Mouse (Mus musculus) heart, embryonic 14.5 days (tissue): ENCODE measurements around the gene Kbtbd7. TPM values are rescaled to one million over a fixed set of nuclear protein-coding genes. Genes with fewer than 3 reads are reported as not detected.
"Not testable (repeated sequence)": the region's sequence is repeated elsewhere in the genome, so short reads cannot be mapped to it uniquely, and the experiment has no call there.

ENCODE experiments used
- ATAC-seq: fragments of 200-750 bp; cut with Nextera tagmentation; 2 replicates; pipeline ENCODE4 v1.8.0; 2017; ENCODE audit warnings: low read depth, moderate TSS enrichment; ENCODE audit not compliant: insufficient number of reproducible peaks, insufficient read depth, low FRiP score
- H3K27ac ChIP-seq, 2 experiments: fragments of 200-500 bp in 1 of 2; fragments of 300-500 bp in 1 of 2; sonication (generic) in 1 of 2; replicated peaks in 1 of 2; 2 replicates each; pipeline ENCODE4 v1.5.1; 2012 to 2014; ENCODE audit warnings: low read depth in 2 of 2, low read length in 2 of 2, control low read depth in 1 of 2, mild to moderate bottlenecking in 1 of 2, mixed read lengths in 1 of 2; ENCODE audit not compliant: control insufficient read depth in 1 of 2, insufficient read depth in 1 of 2
- H3K27me3 ChIP-seq: fragments of 300-500 bp; sonication (generic); 2 replicates; pipeline ENCODE4 v1.6.1; 2014; ENCODE audit warnings: mild to moderate bottlenecking, low read length, control low read depth; ENCODE audit not compliant: control insufficient read depth, insufficient read depth
- H3K36me3 ChIP-seq: fragments of 300-500 bp; sonication (generic); 2 replicates; pipeline ENCODE4 v1.6.1; 2014; ENCODE audit warnings: mild to moderate bottlenecking, control low read depth, low read length, mixed read lengths; ENCODE audit not compliant: control insufficient read depth, insufficient read depth
- H3K4me1 ChIP-seq, 2 experiments: fragments of 200-500 bp in 1 of 2; fragments of 300-500 bp in 1 of 2; sonication (generic) in 1 of 2; 2 replicates each; pipeline ENCODE4 v1.6.1; 2012 to 2014; ENCODE audit warnings: low read length in 2 of 2, control low read depth in 1 of 2, mixed read lengths in 1 of 2; ENCODE audit not compliant: control insufficient read depth in 2 of 2, insufficient read depth in 2 of 2
- H3K4me2 ChIP-seq: fragments of 300-500 bp; sonication (generic); 2 replicates; pipeline ENCODE4 v1.6.1; 2014; ENCODE audit warnings: mild to moderate bottlenecking, low read length
- H3K4me3 ChIP-seq, 2 experiments: fragments of 200-500 bp in 1 of 2; fragments of 300-500 bp in 1 of 2; sonication (generic) in 1 of 2; 2 replicates each; pipeline ENCODE4 v1.5.1; 2012 to 2014; ENCODE audit warnings: low read length in 2 of 2, mild to moderate bottlenecking in 2 of 2, control low read depth in 1 of 2, low read depth in 1 of 2, moderate library complexity in 1 of 2; ENCODE audit not compliant: control insufficient read depth in 1 of 2, insufficient read depth in 1 of 2
- H3K9ac ChIP-seq: fragments of 300-500 bp; sonication (generic); 2 replicates; pipeline ENCODE4 v1.6.1; 2014; ENCODE audit warnings: mild to moderate bottlenecking, low read length
- H3K9me3 ChIP-seq: fragments of 300-500 bp; sonication (generic); 2 replicates; pipeline ENCODE4 v1.6.1; 2016; ENCODE audit warnings: low read length, control low read depth; ENCODE audit not compliant: control insufficient read depth
- WGBS: fragments of 180-500 bp; shearing (Covaris S2); extraction: QIAGEN DNeasy Blood & Tissue Kit; methylation state at CpG from one replicate; pipeline ENCODE4 v1.1.7; 2014; 5-methylcytosine and 5-hydroxymethylcytosine counted together
- polyA plus RNA-seq: library from polyadenylated mRNA; unstranded; fragments of >200 nt; fragmentation: Nextera tagmentation; extraction: Ambion mirVana; gene quantifications from 2 replicates; pipeline ENCODE4 v1.2.1, GENCODE M21; 2014

Gene Kbtbd7
- polyA plus RNA-seq, 1 experiment from 2014 or later = 10.8 TPM

DNA sequence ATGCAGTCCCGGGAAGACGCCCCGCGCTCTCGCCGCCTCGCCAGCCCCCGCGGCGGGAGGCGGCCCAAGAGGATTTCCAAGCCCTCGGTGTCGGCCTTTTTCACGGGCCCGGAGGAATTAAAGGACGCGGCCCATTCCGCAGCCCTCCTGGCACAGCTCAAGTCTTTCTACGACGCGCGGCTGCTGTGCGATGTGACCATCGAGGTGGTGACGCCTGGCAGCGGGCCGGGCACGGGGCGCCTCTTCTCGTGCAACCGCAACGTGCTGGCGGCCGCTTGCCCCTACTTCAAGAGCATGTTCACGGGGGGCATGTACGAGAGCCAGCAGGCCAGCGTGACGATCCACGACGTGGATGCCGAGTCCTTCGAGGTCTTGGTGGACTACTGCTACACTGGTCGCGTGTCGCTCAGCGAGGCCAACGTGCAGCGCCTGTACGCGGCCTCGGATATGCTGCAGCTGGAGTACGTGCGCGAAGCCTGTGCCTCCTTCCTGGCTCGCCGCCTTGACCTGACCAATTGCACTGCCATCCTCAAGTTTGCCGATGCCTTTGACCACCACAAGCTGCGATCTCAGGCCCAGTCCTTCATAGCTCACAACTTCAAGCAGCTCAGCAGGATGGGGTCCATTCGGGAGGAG is 537 bp downstream of the Kbtbd7 start:
- WGBS = 35% methylated on average over 6 of the region's 59 CpGs

DNA sequence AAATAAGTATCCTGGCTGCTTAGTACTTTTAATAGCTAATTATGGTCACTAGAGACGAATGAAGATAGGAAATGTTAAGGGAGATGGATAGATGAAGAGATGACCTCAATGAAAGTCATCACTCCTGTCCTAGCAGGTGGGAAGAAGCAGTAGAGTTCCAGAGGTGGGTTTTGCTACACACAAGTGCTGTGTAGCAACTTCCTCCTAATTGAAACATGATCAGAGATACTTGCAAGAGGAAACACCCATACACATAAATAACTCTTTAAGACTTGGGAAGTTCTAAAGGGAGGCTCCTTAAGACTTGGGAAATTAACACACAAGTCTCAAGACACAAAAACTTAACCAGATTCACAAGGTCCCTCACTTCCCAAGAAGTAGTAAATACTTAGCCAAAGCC is 7.8 kb downstream of the Kbtbd7 start:
- Histone ChIP-seq H3K36me3 (no peaks in the 10 kb centered on the region), H3K4me2 (no peak overlapping the region), H3K9ac (no peak overlapping the region), H3K4me1 (no peaks in the 10 kb centered on the region), H3K27ac (no peak overlapping the region), H3K9me3 (no peaks in the 10 kb centered on the region), H3K4me3 (no peak overlapping the region), H3K27me3 (no peaks in the 10 kb centered on the region)
- ATAC-seq = no peak
- WGBS = 68% methylated on average over 1 of the region's 1 CpGs

More for the DNA sequence above, 537 bp downstream of the Kbtbd7 start:
- not testable (repeated sequence) for H3K27me3 ChIP-seq, H3K4me1 ChIP-seq
- peak; percentile 29 for ATAC-seq
- peak overlapping the region; percentile 62 for H3K4me2 ChIP-seq
- peak overlapping the region; percentile 72 for H3K9ac ChIP-seq
- peak overlapping the region; percentile 39 to 70 for H3K4me3 ChIP-seq
- peak overlapping the region; percentile 83 to 95 for H3K27ac ChIP-seq
- peaks cover 14% of the 10 kb centered on the region for H3K36me3 ChIP-seq
- peaks cover 12% of the 10 kb centered on the region for H3K9me3 ChIP-seq

DNA sequence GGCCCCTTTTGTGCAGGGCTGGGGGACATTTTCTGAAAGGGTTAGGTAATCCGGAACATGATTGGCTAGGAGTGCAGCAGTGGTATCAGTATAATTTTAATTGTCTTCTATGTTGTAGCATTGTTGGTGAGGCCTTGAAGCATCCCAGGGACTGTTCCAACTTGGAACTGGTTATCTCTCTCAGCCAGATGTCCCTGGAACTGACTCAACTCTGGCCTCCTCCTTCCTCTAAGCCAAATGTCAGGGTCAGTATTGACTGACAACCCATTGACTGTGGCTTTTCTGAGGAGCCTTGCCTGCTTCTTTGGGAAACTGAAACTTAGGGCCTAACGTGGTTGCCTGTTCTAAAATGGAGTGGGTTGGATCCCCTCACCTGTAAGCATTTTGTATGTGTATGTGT is 14.3 kb downstream of the Kbtbd7 start:
- 82% methylated on average over 2 of the region's 2 CpGs for WGBS
- Histone ChIP-seq H3K9me3 (no peaks in the 10 kb centered on the region), H3K36me3 (no peaks in the 10 kb centered on the region), H3K27me3 (no peaks in the 10 kb centered on the region), H3K4me3 (no peak overlapping the region), H3K9ac (no peak overlapping the region), H3K4me2 (no peak overlapping the region), H3K4me1 (no peaks in the 10 kb centered on the region), H3K27ac (no peak overlapping the region)
- ATAC-seq = no peak

DNA sequence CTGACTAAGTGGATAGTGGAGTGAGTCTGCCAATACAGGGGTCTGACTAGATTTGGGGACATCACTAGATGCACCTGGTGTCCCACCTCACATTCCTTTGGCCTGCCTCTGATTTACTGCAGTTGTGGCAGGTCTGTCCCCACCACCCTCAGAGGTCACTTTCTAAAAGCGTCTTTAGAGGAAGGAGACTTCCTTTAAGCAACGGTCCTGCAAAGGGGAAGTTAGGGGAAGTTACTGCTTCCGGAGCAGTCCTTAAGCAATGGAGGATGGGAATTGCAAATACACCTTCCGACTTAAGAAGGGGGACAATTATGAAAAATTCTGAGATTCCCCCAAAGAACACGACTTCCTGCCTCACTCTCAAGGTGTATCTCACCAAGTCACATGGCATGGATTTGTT is 15.1 kb downstream of the Kbtbd7 start:
- Histone ChIP-seq H3K9ac (no peak overlapping the region), H3K4me2 (no peak overlapping the region), H3K36me3 (no peaks in the 10 kb centered on the region), H3K9me3 (no peaks in the 10 kb centered on the region), H3K27me3 (no peaks in the 10 kb centered on the region), H3K4me3 (no peak overlapping the region), H3K4me1 (no peaks in the 10 kb centered on the region), H3K27ac (no peak overlapping the region)
- ATAC-seq = no peak
- 66% methylated on average over 5 of the region's 5 CpGs for WGBS

DNA sequence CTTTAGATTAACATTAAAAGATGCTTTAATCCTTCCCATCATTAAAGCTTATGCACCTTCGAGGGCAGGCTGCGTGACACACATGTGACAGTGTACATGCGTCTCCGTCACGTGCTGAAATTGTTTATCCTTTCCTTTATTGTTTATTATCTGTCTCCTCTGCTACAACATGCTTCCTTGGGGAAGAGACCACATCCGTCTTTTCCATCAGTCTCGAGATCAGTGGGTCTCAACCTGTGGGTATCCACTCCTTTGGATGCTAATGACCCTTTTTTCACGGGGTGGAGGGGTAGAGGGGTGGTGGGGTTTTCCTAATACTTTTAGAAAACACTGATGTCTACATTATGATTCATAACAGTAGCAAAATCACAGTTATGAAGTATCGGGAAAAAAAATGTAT is 18.3 kb downstream of the Kbtbd7 start:
- Histone ChIP-seq H3K36me3 (no peaks in the 10 kb centered on the region), H3K4me2 (no peak overlapping the region), H3K9ac (no peak overlapping the region), H3K4me3 (no peak overlapping the region), H3K27ac (no peak overlapping the region), H3K9me3 (no peaks in the 10 kb centered on the region), H3K4me1 (no peaks in the 10 kb centered on the region), H3K27me3 (no peaks in the 10 kb centered on the region)
- 84% methylated on average over 9 of the region's 9 CpGs for WGBS
- no peak for ATAC-seq

DNA sequence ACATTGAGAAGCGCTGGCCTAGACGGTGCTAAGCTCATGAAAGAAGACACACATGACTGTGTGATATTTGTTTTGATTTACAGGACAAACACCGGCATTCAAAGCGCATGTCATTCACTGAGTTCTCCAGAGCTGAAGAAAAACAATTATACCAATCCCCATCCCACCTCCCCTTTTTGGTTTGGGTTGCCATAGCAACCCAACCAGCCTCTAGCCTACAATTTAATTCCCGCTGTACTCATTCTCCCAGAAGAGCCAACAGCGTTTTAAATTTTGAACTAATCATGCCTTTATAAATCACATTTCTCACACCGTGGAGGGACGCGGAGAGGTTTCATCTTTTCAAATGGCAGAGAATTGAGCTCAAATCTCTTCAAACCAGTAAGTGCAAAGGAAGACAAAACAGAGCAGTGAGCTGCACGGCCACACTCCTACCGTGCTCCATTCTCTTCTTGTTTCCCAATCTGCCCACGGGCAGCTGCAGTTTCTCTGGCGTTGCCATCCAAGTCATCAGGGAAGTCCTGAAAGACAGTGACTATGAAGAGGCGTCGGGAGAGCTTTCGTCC is 18.8 kb downstream of the Kbtbd7 start:
- Histone ChIP-seq H3K36me3 (no peaks in the 10 kb centered on the region), H3K27ac (no peak overlapping the region), H3K4me1 (no peaks in the 10 kb centered on the region), H3K27me3 (no peaks in the 10 kb centered on the region), H3K4me3 (no peak overlapping the region), H3K9ac (no peak overlapping the region), H3K4me2 (no peak overlapping the region), H3K9me3 (no peaks in the 10 kb centered on the region)
- WGBS = 73% methylated on average over 16 of the region's 16 CpGs
- ATAC-seq = no peak

DNA sequence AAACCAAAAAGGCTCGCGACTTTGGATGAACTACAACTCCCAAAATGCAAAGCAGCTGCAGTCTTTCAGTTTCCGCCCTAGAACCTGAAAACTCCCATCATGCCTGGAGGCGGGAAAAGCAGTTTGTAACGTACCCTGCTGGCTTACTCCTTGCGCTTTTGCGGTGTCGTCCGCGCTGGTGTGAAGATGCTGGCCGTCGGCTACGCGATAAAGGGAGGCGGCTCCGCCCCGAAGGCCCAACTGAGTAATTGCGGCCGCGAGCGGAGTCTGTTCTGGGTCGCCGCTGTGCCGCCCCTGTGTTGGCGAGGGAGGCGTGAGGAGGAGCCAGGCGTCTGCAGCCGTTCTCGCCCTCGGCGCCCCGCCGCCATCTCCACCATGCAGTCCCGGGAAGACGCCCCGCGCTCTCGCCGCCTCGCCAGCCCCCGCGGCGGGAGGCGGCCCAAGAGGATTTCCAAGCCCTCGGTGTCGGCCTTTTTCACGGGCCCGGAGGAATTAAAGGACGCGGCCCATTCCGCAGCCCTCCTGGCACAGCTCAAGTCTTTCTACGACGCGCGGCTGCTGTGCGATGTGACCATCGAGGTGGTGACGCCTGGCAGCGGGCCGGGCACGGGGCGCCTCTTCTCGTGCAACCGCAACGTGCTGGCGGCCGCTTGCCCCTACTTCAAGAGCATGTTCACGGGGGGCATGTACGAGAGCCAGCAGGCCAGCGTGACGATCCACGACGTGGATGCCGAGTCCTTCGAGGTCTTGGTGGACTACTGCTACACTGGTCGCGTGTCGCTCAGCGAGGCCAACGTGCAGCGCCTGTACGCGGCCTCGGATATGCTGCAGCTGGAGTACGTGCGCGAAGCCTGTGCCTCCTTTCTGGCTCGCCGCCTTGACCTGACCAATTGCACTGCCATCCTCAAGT is 25.6 kb downstream of the Kbtbd7 start, which contains the start of gene Kbtbd6:
Gene Kbtbd6, plus strand, starts transcription at position 155 of the 910 bp plus-strand sequence.
- ATAC-seq = peak; percentile 85
- peak within 1 kb of the TSS; percentile 62 for H3K9ac ChIP-seq

More for the DNA sequence above, 25.6 kb downstream of the Kbtbd7 start, which contains the start of gene Kbtbd6:
- Histone ChIP-seq H3K4me2 (peak within 1 kb of the TSS; percentile 61), H3K4me3 (peak within 1 kb of the TSS; percentile 48 to 66), H3K27ac (peak within 1 kb of the TSS; percentile 7 to 54; a peak in 2 of 4 replicates)
- not testable (repeated sequence) for H3K27me3 ChIP-seq, H3K9me3 ChIP-seq, H3K4me1 ChIP-seq, H3K36me3 ChIP-seq
- WGBS = 13% methylated on average over 36 of the region's 89 CpGs
